14 mouse cellular contexts compared by ENCODE assay signal in the genomic region with DNA sequence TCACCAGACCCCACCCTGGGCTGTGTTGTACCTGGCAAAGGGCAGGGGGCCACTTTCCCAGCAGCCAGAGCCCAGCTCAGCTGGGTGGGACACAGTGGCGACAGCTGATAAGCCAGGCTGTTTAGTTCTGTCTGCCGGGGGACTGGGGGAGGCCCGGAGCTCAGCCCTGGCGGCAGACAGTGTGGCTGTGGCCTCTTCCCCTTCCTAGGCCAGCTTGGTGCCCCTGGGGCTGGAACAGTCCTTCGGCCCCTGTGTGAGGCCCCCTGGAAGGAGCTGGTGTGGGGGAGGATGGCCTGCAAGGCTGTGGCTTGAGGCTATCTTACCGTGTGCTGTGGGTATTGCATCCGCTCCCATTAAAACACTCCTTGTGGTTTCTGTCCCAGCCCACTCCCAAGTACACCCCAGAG. TPM values are rescaled to one million over a fixed set of nuclear protein-coding genes. Genes with fewer than 3 reads are reported as not detected.
A peak's percentile ranks its signal among the peaks of the same experiment; 100 is the strongest.
DNase-seq lines count a peak whose midpoint lies in the region; ATAC-seq lines count a peak whose summit lies in the region.
"Had no signal": no experiment of that assay in that cellular context is flagged by ENCODE, and none has a peak within 500 bp of the region (broad histone marks: within the 10 kb centered on the region; RNA-seq: fewer than 3 reads in every experiment).

No protein-coding gene starts in this region.

- H3K36me3 ChIP-seq in kidney, embryonic 16.5 days (ENCODE audit: insufficient read depth, low read length) = no peaks in the 10 kb centered on the region
- H3K36me3 ChIP-seq in heart, embryonic 16.5 days (ENCODE audit: control insufficient read depth, insufficient read depth) = no peaks in the 10 kb centered on the region
- H3K36me3 ChIP-seq in liver, embryonic 12.5 days = no peaks in the 10 kb centered on the region
- H3K36me3 ChIP-seq: hindbrain, embryonic 15.5 days had no signal

- ATAC-seq in kidney, embryonic 16.5 days (ENCODE audit: low FRiP score, low TSS enrichment) = peak; percentile 74
- peak; percentile 71 for ATAC-seq in heart, embryonic 16.5 days (replicated peaks; ENCODE audit: extremely low read depth, insufficient read depth, low FRiP score)
- peak; percentile 93 for ATAC-seq in liver, embryonic 12.5 days
- ATAC-seq in megakaryocyte-erythroid progenitor cell, adult 5-6 weeks (replicated peaks; ENCODE audit: low FRiP score, low TSS enrichment, poor library complexity, severe bottlenecking) = peak; percentile 71
- ATAC-seq: forebrain, embryonic 16.5 days had no signal

- no peak for DNase-seq in kidney, adult 11 months
- no peak for DNase-seq in adrenal gland, postnatal 10 days
- DNase-seq in urinary bladder, adult 2 months (ENCODE audit: low spot score) = no peak
- no peak for DNase-seq in frontal cortex, postnatal 14 days (ENCODE audit: low spot score in 2 of 2)
- DNase-seq: adrenal gland, postnatal 36 days; cerebellum, adult 8-10 months; layer of hippocampus, adult 9-11 months had no signal

- H3K27ac ChIP-seq in kidney, embryonic 16.5 days (ENCODE audit: low read length) = peak overlapping the region; percentile 45
- peak overlapping the region; percentile 68 for H3K27ac ChIP-seq in heart, embryonic 16.5 days (ENCODE audit: low read length)
- H3K27ac ChIP-seq in liver, embryonic 12.5 days = peak overlapping the region; percentile 89
- H3K27ac ChIP-seq: hindbrain, embryonic 15.5 days had no signal

- H3K4me3 ChIP-seq in kidney, embryonic 16.5 days (ENCODE audit: low read length) = no peak overlapping the region
- no peak overlapping the region for H3K4me3 ChIP-seq in heart, embryonic 16.5 days (ENCODE audit: low read length)
- H3K4me3 ChIP-seq in liver, embryonic 12.5 days = peak overlapping the region; percentile 6; the same call in 1 of the 2 replicates
- H3K4me3 ChIP-seq: hindbrain, embryonic 15.5 days had no signal

- H3K27me3 ChIP-seq in kidney, embryonic 16.5 days (ENCODE audit: insufficient read depth, low read length) = no peaks in the 10 kb centered on the region
- no peaks in the 10 kb centered on the region for H3K27me3 ChIP-seq in heart, embryonic 16.5 days (ENCODE audit: control insufficient read depth, insufficient read depth, low read length)
- H3K27me3 ChIP-seq in liver, embryonic 12.5 days (replicated peaks) = no peaks in the 10 kb centered on the region

- 7% methylated on average over 7 of the region's 7 CpGs for whole genome bisulfite sequencing in kidney, embryonic 16.5 days
- WGBS in heart, embryonic 16.5 days = 11% methylated on average over 7 of the region's 7 CpGs
- WGBS in liver, embryonic 12.5 days (ENCODE audit: insufficient replicate concordance) = 7% methylated on average over 7 of the region's 7 CpGs

- no peak overlapping the region for H3K4me2 ChIP-seq in kidney, embryonic 16.5 days (replicated peaks; ENCODE audit: low read depth, low read length)
- H3K4me2 ChIP-seq in heart, embryonic 16.5 days (ENCODE audit: low read depth, low read length) = no peak overlapping the region
- H3K4me2 ChIP-seq in liver, embryonic 12.5 days = peak overlapping the region; percentile 59
- H3K4me2 ChIP-seq: hindbrain, embryonic 15.5 days had no signal

- H3K9ac ChIP-seq in kidney, embryonic 16.5 days (replicated peaks; ENCODE audit: low read length) = peak overlapping the region; percentile 52
- H3K9ac ChIP-seq in heart, embryonic 16.5 days (ENCODE audit: low read length) = no peak overlapping the region
- peak overlapping the region; percentile 69 for H3K9ac ChIP-seq in liver, embryonic 12.5 days
- H3K9ac ChIP-seq: hindbrain, embryonic 15.5 days had no signal

- H3K4me1 ChIP-seq in kidney, embryonic 16.5 days (ENCODE audit: insufficient read depth, low read length) = peaks cover 15% of the 10 kb centered on the region
- peaks cover 12% of the 10 kb centered on the region for H3K4me1 ChIP-seq in heart, embryonic 16.5 days (ENCODE audit: control insufficient read depth, insufficient read depth, low read length)
- H3K4me1 ChIP-seq in liver, embryonic 12.5 days = peaks cover 91% of the 10 kb centered on the region
- H3K4me1 ChIP-seq: hindbrain, embryonic 15.5 days had no signal

- no peaks in the 10 kb centered on the region for H3K9me3 ChIP-seq in kidney, embryonic 16.5 days (ENCODE audit: low read length)
- H3K9me3 ChIP-seq in heart, embryonic 16.5 days (replicated peaks; ENCODE audit: control insufficient read depth, low read length) = no peaks in the 10 kb centered on the region
- H3K9me3 ChIP-seq in liver, embryonic 12.5 days (replicated peaks) = no peaks in the 10 kb centered on the region
- H3K9me3 ChIP-seq: hindbrain, embryonic 15.5 days had no signal

RNA-seq across cellular contexts. Expression of a gene that starts 38.6 kb away (rescaled TPM):
- 0.07 and 0.24 TPM in 2 replicates for polyA plus RNA-seq in kidney, embryonic 16.5 days (2015; fragmentation: Nextera tagmentation; extraction: Ambion mirVana)
- polyA plus RNA-seq in heart, embryonic 16.5 days (2015; fragmentation: Nextera tagmentation; extraction: Ambion mirVana) = not detected in 2 replicates
- not detected in 2 replicates for polyA plus RNA-seq in liver, embryonic 12.5 days (2016; fragmentation: Nextera tagmentation; extraction: Ambion mirVana)
- not detected in 2 replicates for total RNA-seq in megakaryocyte-erythroid progenitor cell, adult 5-6 weeks (2014; fragmentation: Nextera tagmentation)
- not detected in 2 replicates for total RNA-seq in megakaryocyte-erythroid progenitor cell, adult 5-6 weeks (2017)
- 1 to 10 TPM; 2.0 to 2.8 TPM for total RNA-seq in adrenal gland, postnatal 10 days (2021)
- polyA plus RNA-seq in urinary bladder, adult 2 months (2012; rRNA removed) = 0.38 and 1.3 TPM in 2 replicates
- polyA plus RNA-seq: forebrain, embryonic 16.5 days; hindbrain, embryonic 15.5 days; neural tube, embryonic 14.5 days had no signal

RNA-seq across cellular contexts. Expression of a gene that starts 56.5 kb away (rescaled TPM):
- polyA plus RNA-seq in kidney, embryonic 16.5 days (2015; fragmentation: Nextera tagmentation; extraction: Ambion mirVana) = 8.1 and 8.4 TPM in 2 replicates
- polyA plus RNA-seq in heart, embryonic 16.5 days (2015; fragmentation: Nextera tagmentation; extraction: Ambion mirVana) = 12.8 and 13.7 TPM in 2 replicates
- 11.7 and 12.9 TPM in 2 replicates for polyA plus RNA-seq in liver, embryonic 12.5 days (2016; fragmentation: Nextera tagmentation; extraction: Ambion mirVana)
- not detected in 2 replicates for total RNA-seq in megakaryocyte-erythroid progenitor cell, adult 5-6 weeks (2014; fragmentation: Nextera tagmentation)
- total RNA-seq in megakaryocyte-erythroid progenitor cell, adult 5-6 weeks (2017) = 0.88 and 1.1 TPM in 2 replicates
- 10 to 100 TPM; 15.0 to 16.9 TPM for total RNA-seq in adrenal gland, postnatal 10 days (2021)
- polyA plus RNA-seq in urinary bladder, adult 2 months (2012; rRNA removed) = 20.6 and 21.8 TPM in 2 replicates
